Mouse (Mus musculus): ENCODE data around the gene Gm10283. TPM values are rescaled to one million over a fixed set of nuclear protein-coding genes. Genes with fewer than 3 reads are reported as not detected.
"Not testable (repeated sequence)": the region's sequence is repeated elsewhere in the genome, so short reads cannot be mapped to it uniquely, and the experiment has no call there.

Gene Gm10283
- not detected for polyA plus RNA-seq (2017; shearing (Covaris generic))

- no peak for ATAC-seq
Observed at GRCm38 (mm10) chr8:60503098-60503497, at the start of gene Gm10283. Gm10283 (minus strand) TSS chr8:60503198.

DNA sequence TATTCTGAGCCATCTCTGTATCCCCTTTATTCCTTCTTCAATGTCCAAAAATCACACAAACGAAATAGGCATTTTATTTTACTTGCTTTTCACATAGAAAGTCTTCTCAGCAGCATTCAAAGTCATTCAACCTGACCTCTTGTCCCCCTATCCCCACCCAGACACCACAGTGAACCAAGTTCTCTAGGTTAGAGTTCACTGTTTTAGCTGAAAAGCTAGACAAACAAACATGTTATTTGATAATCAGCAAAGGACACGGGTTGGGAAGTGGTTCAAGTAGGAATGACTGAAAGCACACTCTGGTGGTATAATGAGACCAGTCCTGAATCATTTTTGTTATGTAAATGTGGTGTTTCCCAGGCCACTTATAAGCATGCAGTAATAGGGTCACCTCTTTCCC, 31.9 kb upstream of the Gm10283 start:
- ATAC-seq: no peak

DNA sequence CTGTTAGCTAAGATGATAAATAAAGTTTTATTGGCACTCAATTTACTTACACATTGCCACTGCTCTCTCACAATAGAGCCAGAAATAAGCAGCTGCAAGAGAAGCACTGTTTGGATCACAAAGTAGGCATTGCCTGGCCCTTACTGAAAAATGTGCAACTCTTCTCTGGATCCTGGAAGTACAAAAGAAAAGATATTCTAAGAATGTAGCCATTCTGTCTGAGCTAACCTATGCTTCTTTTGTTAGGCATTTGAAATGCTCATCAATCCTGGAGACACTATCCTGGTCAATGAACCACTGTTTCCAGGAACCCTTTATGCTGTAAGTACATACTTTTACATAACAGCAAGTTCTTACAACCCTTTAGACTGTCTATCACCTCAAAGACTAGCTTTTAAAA, 15.3 kb upstream of the Gm10283 start:
- ATAC-seq: no peak

GRCm38 (mm10) chr8:60505653-60506521, 2.9 kb upstream of the Gm10283 start, which contains the start of gene Aadat:
Aadat (plus strand) TSS chr8:60505932.
- ATAC-seq: no peak

DNA sequence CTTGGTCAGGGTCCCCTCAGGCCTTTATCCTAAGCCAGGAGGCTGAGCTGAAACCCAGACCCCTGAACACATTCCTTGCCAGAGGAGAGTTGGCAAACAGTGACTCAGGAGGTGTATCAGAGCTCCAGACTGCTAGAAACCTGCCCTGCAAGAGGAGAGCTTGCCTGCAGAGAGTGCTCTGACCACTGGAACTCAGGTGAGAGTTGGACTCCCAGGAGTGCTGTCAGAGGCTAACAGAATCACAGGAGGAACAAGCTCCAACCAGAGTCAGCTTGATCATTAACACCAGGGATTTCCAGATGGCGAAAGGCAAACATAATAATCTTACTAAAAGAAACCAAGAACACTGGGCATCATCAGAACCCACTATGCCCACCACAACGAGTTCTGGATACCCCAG, 8.0 kb downstream of the Gm10283 start:
- not testable (repeated sequence) for ATAC-seq

GRCm38 (mm10) chr8:60494606-60495005, 8.4 kb downstream of the Gm10283 start:
- ATAC-seq: no peak

DNA sequence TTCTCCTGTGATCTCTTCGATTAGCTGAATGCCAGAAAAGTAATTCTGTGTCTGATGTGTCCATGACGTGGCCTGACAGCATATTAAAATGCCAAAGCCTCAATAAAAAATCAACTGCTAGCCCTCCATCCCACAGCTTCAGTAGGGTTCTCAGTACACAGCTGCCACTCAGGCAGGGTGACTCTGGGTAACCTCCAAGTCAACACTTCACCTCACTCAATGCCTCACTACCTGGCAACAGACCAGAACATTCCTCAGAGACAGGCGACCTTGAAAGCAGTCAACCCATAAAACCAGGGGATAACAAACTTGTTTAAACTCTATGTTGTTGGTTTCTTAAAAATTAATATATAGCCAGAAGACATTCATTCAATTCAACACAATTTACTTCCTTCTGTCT, 10.5 kb downstream of the Gm10283 start:
- ATAC-seq: no peak

- no peak for ATAC-seq
Observed at GRCm38 (mm10) chr8:60491871-60492270, 11.1 kb downstream of the Gm10283 start.

- ATAC-seq: no peak
Observed at GRCm38 (mm10) chr8:60490147-60490546, 12.9 kb downstream of the Gm10283 start.

- ATAC-seq: no peak
Observed at GRCm38 (mm10) chr8:60466686-60467335, 36.2 kb downstream of the Gm10283 start.

- no peak for ATAC-seq
Observed at GRCm38 (mm10) chr8:60449296-60449695, 53.7 kb downstream of the Gm10283 start.

DNA sequence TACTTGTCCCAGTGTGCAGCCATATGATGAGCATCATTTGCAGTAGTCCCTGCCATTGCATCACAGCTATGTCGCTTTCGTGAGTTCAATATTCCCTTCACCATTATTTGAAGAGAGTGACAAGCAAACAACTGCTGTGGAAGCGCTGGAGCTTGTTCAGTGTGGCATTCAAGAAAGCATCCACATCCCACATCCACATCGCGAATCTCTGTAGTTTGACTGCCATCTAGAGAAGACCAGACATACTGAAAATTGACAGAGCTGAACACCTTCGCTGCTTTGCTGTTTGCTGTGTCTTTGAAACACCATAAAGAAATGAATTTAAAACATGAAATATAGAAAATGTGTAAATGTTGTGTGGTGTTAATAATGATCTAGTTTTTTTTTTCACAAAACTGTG, 58.0 kb downstream of the Gm10283 start:
- no peak for ATAC-seq

GRCm38 (mm10) chr8:60438557-60438956, 64.4 kb downstream of the Gm10283 start:
- no peak for ATAC-seq

DNA sequence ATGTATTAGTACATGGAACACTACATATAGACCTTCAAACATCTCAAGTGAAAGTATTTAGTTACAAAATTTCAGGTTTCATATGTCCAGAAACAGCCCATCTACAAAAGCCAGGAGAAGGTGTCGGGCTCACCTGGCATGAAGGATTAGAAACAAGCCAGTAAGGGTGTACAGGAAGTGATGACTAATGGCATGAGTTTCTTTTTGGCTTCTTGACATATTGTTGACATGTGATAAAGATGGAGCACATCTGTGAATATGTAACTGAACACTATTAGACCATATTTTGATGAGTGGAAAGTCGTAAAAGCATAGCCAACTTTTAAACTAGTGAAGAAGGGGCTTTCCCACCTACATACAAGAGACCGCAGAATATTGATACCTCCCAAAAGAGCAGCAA, 66.1 kb downstream of the Gm10283 start:
- ATAC-seq: no peak

DNA sequence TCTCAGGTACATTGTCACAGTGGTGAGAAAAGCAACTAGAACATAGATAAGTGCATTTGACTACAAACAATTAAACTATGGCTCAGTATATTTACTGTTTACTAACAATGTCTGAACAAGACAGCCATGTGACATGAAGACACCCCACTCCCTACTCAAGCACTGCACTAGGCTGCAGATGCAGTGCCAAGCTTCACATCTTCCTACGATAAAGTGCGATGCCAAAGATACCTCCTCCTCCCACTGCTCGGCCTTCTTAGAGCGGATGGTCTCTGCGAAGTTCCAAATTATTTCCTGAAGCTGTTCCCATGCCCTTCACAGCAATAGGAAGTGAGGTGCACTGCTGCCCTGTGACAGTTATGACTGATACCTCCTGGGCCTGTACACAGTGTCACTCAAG, 70.3 kb downstream of the Gm10283 start:
- ATAC-seq: no peak

- no peak for ATAC-seq
Observed at GRCm38 (mm10) chr8:60406358-60406757, 96.6 kb downstream of the Gm10283 start.

GRCm38 (mm10) chr8:60404994-60405548, 97.9 kb downstream of the Gm10283 start:
- no peak for ATAC-seq

- ATAC-seq: no peak
Observed at GRCm38 (mm10) chr8:60393675-60394074, 109.3 kb downstream of the Gm10283 start.

DNA sequence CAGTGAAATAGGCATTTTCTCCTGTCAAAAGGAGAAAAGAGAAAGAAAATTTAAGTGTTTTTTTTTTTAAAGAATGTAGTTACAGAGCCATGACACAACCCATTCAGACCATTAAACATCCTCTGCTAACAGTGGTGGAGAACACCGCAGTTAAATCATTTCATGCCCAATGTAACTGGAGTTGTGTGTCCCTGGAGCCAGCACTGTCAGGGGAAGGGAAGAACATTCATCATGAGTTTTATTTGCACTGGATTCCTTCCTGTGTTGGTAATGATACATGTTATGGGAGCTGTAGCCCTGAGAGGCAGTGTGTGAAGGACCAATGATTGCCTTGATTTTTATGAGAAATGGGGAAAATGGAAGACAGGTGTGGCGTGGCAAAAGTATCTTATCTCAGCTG, 116.4 kb downstream of the Gm10283 start:
- no peak for ATAC-seq
